Mouse (Mus musculus) CD8-positive naive resting alpha-beta T cell, adult 2 months (primary cell): Measurements from ENCODE around the gene Doc2b.

Experiments used
- DNase-seq, 2 experiments: peaks; one replicate each; pipeline ENCODE4 v3.0.0; 2022; ENCODE audit warnings: low read depth in 2 of 2, low spot score in 2 of 2

Gene Doc2b

GRCm38 (mm10) chr11:75796029-75796445 is at the start of gene Doc2b:
TSS of gene Doc2b (minus strand) at chr11:75796049.
- peak; percentile 12 to 18 for DNase-seq

- DNase-seq, result no peak
Observed at GRCm38 (mm10) chr11:75842904-75843619, 47.2 kb upstream of the Doc2b start.

- no peak for DNase-seq
Observed at GRCm38 (mm10) chr11:75841503-75841902, 45.7 kb upstream of the Doc2b start.

GRCm38 (mm10) chr11:75839536-75840430 is 43.9 kb upstream of the Doc2b start:
- DNase-seq, result no peak

- no peak for DNase-seq
Observed at GRCm38 (mm10) chr11:75838861-75839426, 43.1 kb upstream of the Doc2b start.

GRCm38 (mm10) chr11:75836240-75836610 is 40.4 kb upstream of the Doc2b start:
- peak in 1 of 2 experiments; percentile 8 for DNase-seq

- peak; percentile 52 to 64 for DNase-seq
Observed at GRCm38 (mm10) chr11:75835587-75836239, 39.9 kb upstream of the Doc2b start.

GRCm38 (mm10) chr11:75833081-75833480 is 37.2 kb upstream of the Doc2b start:
- DNase-seq, result no peak

- no peak for DNase-seq
Observed at GRCm38 (mm10) chr11:75830386-75830785, 34.5 kb upstream of the Doc2b start.

- DNase-seq, result no peak
Observed at GRCm38 (mm10) chr11:75827414-75827813, 31.6 kb upstream of the Doc2b start.

- no peak for DNase-seq
Observed at GRCm38 (mm10) chr11:75823506-75823905, 27.7 kb upstream of the Doc2b start.

GRCm38 (mm10) chr11:75813085-75813484 is 17.2 kb upstream of the Doc2b start:
- DNase-seq, result no peak

- DNase-seq, result no peak
Observed at GRCm38 (mm10) chr11:75811900-75812299, 16.1 kb upstream of the Doc2b start.

GRCm38 (mm10) chr11:75810526-75810925 is 14.7 kb upstream of the Doc2b start:
- DNase-seq, result no peak

- DNase-seq, result no peak
Observed at GRCm38 (mm10) chr11:75807486-75807885, 11.6 kb upstream of the Doc2b start.

- DNase-seq, result no peak
Observed at GRCm38 (mm10) chr11:75801771-75802550, 6.1 kb upstream of the Doc2b start.

GRCm38 (mm10) chr11:75801369-75801768 is 5.5 kb upstream of the Doc2b start:
- DNase-seq, result no peak

GRCm38 (mm10) chr11:75796536-75797246 is 842 bp upstream of the Doc2b start:
- no peak for DNase-seq

GRCm38 (mm10) chr11:75795321-75795636 is 570 bp downstream of the Doc2b start:
- no peak for DNase-seq
